Mouse (Mus musculus): ENCODE results near the gene Polr2b. TPM values are rescaled to one million over a fixed set of nuclear protein-coding genes. Genes with fewer than 3 reads are reported as not detected.
A peak's percentile ranks its signal among the peaks of the same experiment; 100 is the strongest.

Polr2b gene
- total RNA-seq, 2 experiments from 2014 or later: 110 to 195 TPM

DNA sequence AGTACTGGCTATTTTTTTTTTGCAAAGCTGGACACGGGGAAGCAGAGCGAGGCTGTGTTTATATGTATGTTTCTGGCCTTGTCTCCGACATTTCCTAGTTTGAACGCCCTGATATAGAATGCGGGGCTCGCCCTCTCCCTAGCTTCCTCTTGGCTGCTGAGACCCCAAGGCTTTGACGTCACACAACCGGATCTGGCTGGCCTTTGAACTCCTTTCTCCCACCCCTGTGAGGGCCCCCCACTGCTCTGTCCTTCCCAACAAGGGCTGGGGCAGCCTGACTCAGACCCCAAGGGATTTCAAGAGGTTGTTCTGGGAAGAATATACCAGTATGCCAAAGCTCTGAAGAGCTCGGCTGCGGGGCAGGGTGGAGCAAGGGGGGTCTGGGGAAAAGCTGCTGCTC, 48.4 kb downstream of the Polr2b start:
- ATAC-seq (replicated peaks; ENCODE audit: low FRiP score, low TSS enrichment, poor library complexity, severe bottlenecking): 0 out of 2 replicates have a peak, but pooled peaks have one; percentile 44

DNA sequence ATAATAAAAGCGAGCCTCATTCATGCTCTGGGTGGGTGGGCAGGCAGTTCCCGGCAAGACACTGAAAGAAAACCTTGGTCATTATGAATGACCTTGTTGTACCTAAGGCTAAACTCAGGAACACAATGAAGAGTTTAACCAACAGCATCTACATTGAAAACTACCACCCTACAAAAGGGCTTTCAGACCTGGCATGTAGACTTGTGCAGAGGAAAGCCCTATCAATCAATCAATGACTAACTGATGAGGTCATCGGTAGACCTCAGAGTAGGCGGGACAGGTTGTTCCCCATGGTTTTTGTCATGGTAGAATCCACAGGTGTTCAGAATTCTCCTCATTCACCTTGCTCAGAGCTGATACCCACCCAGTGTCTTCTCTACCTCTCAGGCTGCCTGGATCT, 50.0 kb downstream of the Polr2b start:
- ATAC-seq (replicated peaks; ENCODE audit: low FRiP score, low TSS enrichment, poor library complexity, severe bottlenecking): no peak

DNA sequence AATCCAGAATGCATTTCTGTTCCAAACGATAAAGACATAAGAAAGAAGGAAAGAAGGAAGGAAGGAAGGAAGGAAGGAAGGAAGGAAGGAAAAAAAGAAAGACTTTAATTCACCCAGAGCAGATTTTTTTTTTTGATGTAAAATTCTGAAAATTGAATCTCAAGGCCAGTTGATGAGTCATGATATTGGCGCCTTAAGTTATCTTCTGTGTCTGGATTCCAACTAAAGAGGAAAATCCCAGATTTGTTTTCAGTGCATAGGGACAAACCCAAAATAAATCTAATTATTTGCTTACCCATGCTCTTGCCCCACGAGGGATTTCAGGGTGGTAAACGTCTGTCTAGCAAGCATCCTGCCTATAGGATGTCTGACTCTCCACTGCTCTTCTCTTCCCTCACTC, 51.1 kb downstream of the Polr2b start:
- ATAC-seq (replicated peaks; ENCODE audit: low FRiP score, low TSS enrichment, poor library complexity, severe bottlenecking): no peak

DNA sequence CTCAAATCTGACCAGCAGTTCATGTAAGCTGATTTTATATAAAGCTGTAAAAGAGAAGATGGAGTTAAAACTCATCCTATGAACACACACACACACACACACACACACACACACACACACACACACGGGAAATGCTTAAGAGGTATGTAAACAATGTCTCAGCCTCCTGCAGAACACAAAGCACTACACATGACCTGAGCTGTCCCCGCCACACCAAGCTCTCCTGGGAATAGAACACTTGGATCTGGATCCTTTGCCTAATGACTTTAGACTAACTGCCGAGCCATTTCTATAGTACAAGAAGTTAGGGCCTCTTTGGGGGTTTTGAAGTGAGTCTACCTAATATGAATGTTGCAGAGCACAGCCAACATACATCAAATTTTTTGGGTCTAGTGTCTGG, 52.2 kb downstream of the Polr2b start:
- ATAC-seq (replicated peaks; ENCODE audit: low FRiP score, low TSS enrichment, poor library complexity, severe bottlenecking): no peak

- ATAC-seq (replicated peaks; ENCODE audit: low FRiP score, low TSS enrichment, poor library complexity, severe bottlenecking): no peak
These were observed 53.7 kb downstream of the Polr2b start for GRCm38 (mm10) chr5:77363650-77364049.

DNA sequence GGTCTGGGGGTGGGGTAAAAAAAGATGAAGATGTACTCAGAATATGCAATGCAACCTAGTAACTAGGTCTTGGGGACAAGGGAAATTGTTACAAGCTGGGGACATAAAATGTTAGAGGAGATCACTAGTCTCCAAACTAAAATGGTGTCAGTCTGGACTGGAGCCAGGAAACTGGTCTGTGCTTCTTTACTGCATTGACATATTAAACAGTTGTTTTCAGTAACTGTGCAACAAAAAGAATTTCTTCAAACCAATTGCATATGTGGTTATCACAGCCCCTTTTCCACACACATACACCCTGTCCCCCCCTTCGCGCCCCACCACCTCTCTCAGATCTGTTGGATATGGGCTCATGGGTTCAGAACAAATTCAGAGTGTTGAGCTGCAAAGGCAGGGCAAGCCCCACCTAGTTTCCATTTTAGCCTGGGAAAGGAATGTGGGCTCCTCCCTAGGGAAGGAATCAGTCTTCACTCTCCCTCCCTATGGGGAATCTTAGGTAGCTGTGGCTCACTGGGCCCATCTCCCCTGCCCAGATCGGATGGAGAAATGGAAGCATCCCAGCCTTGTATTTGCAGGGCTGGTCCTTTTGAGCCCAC, 54.6 kb downstream of the Polr2b start:
- ATAC-seq (replicated peaks; ENCODE audit: low FRiP score, low TSS enrichment, poor library complexity, severe bottlenecking): no peak

GRCm38 (mm10) chr5:77366313-77366712, 56.4 kb downstream of the Polr2b start:
- no peak for ATAC-seq (replicated peaks; ENCODE audit: low FRiP score, low TSS enrichment, poor library complexity, severe bottlenecking)

GRCm38 (mm10) chr5:77367145-77367544, 57.2 kb downstream of the Polr2b start:
- no peak for ATAC-seq (replicated peaks; ENCODE audit: low FRiP score, low TSS enrichment, poor library complexity, severe bottlenecking)

DNA sequence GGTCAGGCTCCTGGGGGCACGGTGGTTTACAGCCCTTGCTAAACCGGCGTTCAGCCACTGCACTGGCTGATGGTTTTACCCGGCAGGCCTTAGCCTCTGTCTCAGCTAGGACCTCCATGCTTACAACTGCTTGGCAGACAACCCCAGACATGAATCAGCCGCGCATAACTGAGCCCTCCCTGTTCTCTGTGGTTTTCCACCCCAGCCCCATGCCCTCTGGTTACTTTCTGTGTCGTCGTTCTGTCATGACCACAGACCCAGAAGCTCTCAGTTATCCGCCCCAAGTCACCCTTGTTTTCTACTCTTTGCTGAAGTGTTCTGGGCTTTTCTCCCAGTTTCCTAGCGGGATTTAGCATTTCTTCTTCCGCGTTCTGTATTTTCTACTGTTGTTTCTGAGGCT, 57.7 kb downstream of the Polr2b start:
- ATAC-seq (replicated peaks; ENCODE audit: low FRiP score, low TSS enrichment, poor library complexity, severe bottlenecking): 0 out of 2 replicates have a peak, but pooled peaks have one; percentile 34

DNA sequence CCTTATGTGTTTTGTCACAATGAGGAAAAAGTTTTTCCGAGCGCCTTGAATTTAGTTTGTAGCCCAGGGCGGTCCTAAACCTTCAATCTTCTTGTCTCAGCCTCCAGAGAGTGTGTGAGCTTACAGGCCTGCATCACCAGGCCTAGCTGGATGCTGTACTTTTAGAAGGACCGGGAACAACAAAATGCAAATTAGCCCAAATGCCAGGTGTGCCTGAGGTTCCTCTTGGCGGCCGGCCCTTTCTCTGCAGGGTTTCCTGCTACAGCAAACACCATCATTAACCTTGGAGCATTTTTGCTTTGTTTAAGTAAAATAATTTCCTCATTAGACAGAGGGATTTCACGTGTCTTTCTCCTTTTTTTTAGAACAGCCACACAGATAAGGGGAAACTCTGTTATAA, 58.2 kb downstream of the Polr2b start:
- ATAC-seq (replicated peaks; ENCODE audit: low FRiP score, low TSS enrichment, poor library complexity, severe bottlenecking): no peak

GRCm38 (mm10) chr5:77369394-77369793, 59.4 kb downstream of the Polr2b start:
- no peak for ATAC-seq (replicated peaks; ENCODE audit: low FRiP score, low TSS enrichment, poor library complexity, severe bottlenecking)

DNA sequence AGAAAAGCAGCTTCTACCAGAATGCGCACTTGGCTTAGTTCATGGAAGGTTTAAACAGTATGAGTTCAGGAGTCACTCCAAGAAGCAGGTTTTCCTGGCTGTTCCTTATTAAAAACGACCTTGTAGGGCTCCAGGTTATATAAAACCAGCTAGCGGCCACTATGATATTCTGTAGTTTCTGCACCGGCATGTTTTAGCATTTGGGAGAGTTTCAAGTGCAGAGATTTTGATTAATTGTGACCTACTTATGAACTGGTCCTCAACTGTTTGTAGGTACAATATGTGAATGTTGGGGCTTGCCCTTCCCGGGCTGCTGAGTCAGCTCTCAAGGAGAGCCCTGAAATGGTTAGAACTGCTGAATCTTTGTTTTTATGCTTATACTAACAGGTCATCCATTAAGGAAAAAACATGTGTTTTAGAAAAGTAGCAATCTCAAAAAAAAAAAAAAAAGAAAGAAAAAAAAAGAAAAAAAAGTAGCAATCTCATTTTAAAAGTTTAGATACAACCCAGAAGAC, 60.5 kb downstream of the Polr2b start:
- ATAC-seq (replicated peaks; ENCODE audit: low FRiP score, low TSS enrichment, poor library complexity, severe bottlenecking): no peak

DNA sequence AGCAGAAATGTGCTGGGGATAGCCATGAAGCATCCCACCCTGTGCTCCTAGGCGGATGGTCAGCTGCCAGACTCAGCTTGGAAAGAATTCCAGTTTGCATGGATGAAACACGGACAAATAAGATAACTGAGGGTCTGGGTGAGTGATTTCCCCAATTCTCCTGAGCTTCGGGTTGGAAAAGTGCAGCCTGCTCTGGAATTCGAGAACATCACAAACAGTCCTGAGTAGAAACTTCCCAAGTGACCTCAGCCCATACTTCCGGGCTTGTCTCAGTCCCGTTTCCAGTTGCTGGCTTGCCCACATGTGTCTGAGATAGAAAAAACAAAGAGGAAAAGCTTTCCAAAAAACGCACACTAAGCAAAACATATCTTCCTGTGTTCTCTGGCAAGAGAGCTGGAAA, 62.3 kb downstream of the Polr2b start:
- no peak for ATAC-seq (replicated peaks; ENCODE audit: low FRiP score, low TSS enrichment, poor library complexity, severe bottlenecking)

DNA sequence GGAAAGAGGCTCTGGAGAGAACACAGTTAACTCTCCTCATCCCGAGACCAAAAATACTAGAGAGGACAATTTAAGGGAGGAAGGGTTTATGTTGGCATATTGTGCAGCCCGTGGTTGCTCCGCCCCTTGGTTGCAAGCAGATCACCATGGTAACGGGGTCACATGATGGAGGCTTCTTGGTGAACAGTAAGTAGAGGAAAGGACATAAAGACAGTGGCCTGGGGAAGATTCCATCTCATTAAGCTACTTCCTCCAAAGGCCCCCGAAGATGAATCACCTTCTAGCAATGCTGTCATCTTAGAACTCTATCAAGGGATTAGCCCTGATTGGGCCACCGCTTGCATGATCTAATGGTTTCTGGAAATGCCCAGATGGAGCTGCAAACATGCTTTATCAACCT, 62.8 kb downstream of the Polr2b start:
- ATAC-seq (replicated peaks; ENCODE audit: low FRiP score, low TSS enrichment, poor library complexity, severe bottlenecking): no peak

- no peak for ATAC-seq (replicated peaks; ENCODE audit: low FRiP score, low TSS enrichment, poor library complexity, severe bottlenecking)
These were observed 65.0 kb downstream of the Polr2b start for GRCm38 (mm10) chr5:77374945-77375344.

GRCm38 (mm10) chr5:77375546-77375945, 65.6 kb downstream of the Polr2b start:
- ATAC-seq (replicated peaks; ENCODE audit: low FRiP score, low TSS enrichment, poor library complexity, severe bottlenecking): no peak

- ATAC-seq (replicated peaks; ENCODE audit: low FRiP score, low TSS enrichment, poor library complexity, severe bottlenecking): no peak
These were observed 68.1 kb downstream of the Polr2b start for GRCm38 (mm10) chr5:77378027-77378426.

DNA sequence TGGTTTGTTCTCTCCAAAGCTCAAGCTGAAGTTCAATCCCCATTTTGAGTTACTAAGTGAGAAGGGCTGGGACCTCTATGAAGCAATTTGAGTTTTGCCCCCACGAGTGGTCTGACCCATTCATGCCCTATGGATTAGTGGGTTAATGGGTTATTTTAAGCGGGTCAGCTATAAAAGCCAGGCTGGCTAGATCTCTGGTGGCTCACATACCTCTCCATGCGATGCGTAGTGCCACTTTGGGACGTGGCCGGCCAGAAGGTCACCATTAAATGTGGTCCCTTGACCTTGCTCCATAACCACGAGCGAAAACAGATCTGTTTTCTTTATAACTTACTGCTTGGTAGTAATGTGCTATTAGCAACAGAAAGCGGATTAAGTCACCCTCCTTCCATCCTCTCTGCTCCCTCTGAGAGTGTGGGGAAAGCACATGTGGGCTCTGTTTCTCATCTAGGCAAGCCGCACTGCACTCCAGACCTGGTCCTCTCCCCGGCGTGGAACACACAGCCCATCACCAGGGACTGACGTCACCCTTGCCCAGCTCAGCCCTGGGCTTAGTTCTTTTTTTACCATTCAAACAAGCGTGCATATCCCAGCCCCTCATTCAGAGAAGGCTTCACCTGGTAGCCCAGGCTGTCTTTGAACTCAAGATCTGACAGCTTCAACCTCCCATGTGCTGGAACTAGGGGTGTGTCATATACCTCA, 69.6 kb downstream of the Polr2b start:
- ATAC-seq (replicated peaks; ENCODE audit: low FRiP score, low TSS enrichment, poor library complexity, severe bottlenecking): no peak

DNA sequence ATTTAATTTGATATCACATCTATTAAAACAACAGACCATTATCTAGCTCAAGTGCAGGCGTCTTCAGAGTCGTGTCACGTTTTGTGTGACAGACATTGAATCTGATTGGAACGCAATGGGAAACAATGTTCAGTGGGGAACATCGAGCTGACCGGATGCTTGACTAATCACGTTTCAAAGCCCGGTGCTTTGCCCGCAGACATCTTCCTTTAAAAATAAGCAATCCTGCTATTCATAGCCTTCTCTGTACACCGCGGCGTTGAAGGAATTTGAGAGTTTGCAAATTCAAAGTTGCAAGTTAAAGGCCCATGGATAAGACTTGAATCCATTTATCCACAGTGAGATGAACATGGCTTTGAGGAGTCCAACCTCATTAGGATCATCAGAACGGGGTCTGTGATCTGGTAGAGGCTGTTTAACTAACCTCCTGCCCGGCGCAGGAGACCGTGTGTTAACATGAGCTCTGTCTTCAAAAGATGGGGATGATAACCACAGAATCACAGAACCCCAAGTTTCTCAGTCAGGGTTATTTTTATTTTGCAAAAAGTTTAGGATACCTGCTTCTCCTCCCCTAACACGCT, 70.5 kb downstream of the Polr2b start:
- no peak for ATAC-seq (replicated peaks; ENCODE audit: low FRiP score, low TSS enrichment, poor library complexity, severe bottlenecking)

DNA sequence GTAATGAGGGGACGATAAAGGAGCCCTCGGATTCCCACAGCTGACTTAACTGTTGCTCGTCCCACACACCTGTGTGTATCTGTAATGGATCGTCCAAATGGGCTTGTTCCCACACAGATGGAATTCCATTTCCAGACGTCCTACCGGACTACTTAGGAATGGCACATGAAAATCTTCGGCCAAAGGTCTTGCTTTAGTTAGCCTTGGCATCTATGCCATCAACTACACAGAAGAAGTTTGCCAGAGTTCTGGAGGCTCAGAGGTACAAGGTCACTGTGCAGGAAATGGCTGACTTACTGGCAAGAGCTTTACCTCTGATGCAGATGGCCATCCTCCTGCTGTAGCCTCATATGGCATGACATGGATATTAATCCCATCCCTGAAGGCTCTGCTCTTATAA, 71.3 kb downstream of the Polr2b start:
- ATAC-seq (replicated peaks; ENCODE audit: low FRiP score, low TSS enrichment, poor library complexity, severe bottlenecking): no peak

DNA sequence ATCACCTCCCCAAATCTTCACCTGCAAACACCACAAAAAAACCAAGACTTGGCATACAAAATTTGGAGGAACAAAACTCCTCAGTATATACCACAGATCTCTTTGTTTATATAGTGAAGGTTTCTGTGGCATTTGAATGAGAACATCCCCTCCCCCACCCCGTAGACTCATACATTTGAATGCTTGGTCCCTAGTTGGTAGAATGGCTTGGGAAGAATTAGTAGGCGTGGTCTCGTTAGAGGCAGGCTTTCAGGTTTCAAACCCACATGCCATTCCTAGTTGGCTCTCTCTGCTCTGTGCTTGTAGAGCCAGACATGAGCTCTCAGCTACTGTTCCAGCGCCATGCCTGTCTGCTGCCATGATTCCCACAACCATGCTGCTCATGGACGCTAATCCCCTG, 71.7 kb downstream of the Polr2b start:
- no peak for ATAC-seq (replicated peaks; ENCODE audit: low FRiP score, low TSS enrichment, poor library complexity, severe bottlenecking)
